Mouse (Mus musculus): ENCODE data around the gene Defa32. TPM values are rescaled to one million over a fixed set of nuclear protein-coding genes. Genes with fewer than 3 reads are reported as not detected.
"Not testable (repeated sequence)": the region's sequence is repeated elsewhere in the genome, so short reads cannot be mapped to it uniquely, and the experiment has no call there.

The Defa32 gene
- polyA plus RNA-seq (2016; fragmentation: Nextera tagmentation; extraction: Ambion mirVana): not detected in 2 replicates

DNA sequence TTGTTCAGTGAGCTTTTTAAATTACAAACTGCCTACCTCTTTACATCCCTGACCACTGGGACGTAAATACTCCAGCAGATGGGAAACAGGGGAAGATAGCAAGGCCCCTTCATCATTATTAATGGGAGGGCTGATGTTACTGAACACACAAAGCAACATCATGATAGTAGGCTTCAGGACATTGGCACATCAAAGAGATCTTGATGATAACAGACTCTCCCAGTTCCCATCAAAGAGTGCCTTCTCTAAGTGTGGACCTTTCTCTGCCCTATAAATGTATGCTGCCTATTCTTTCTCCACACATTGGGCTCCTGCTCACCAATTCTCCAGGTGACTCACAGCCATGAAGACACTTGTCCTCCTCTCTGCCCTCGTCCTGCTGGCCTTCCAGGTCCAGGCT, at the start of gene Defa32:
Gene Defa32, plus strand, starts transcription at position 301 of the 400 bp plus-strand sequence.
- H3K27ac ChIP-seq; H3K4me1 ChIP-seq (replicated peaks); H3K36me3 ChIP-seq; H3K9me3 ChIP-seq; H3K4me3 ChIP-seq; DNase-seq (ENCODE audit: low spot score); H3K27me3 ChIP-seq (ENCODE audit: insufficient read depth, poor library complexity, severe bottlenecking): not testable (repeated sequence)
- no CpG with 5 or more reads among the region's 2 CpGs for WGBS

DNA sequence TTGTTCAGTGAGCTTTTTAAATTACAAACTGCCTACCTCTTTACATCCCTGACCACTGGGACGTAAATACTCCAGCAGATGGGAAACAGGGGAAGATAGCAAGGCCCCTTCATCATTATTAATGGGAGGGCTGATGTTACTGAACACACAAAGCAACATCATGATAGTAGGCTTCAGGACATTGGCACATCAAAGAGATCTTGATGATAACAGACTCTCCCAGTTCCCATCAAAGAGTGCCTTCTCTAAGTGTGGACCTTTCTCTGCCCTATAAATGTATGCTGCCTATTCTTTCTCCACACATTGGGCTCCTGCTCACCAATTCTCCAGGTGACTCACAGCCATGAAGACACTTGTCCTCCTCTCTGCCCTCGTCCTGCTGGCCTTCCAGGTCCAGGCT, 19.9 kb upstream of the Defa32 start, which contains the start of gene Defa20:
Gene Defa20, plus strand, starts transcription at position 301 of the 400 bp plus-strand sequence.
- WGBS: no CpG with 5 or more reads among the region's 2 CpGs
- H3K4me3 ChIP-seq: not testable (repeated sequence)

DNA sequence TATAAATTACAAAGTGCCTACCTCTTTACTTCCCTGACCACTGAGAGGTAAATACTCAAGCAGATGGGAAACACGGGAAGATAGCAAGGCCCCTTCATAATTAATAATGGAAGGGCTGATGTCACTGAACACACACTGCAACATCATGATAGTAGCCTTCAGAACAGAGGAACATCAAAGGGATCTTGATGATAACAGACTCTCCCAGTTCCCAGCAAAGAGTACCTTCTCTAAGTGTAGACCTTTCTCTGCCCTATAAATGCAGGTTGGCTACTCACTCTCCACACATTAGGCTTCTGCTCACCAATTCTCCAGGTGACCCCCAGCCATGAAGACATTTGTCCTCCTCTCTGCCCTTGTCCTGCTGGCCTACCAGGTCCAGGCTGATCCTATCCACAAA, 36.3 kb downstream of the Defa32 start, which contains the start of gene Defa37:
Gene Defa37, plus strand, starts transcription at position 301 of the 400 bp plus-strand sequence.
- not testable (repeated sequence) for H3K4me3 ChIP-seq; H3K9me3 ChIP-seq; H3K36me3 ChIP-seq; H3K4me1 ChIP-seq (replicated peaks); H3K27ac ChIP-seq; DNase-seq (ENCODE audit: low spot score); H3K27me3 ChIP-seq (ENCODE audit: insufficient read depth, poor library complexity, severe bottlenecking)
- no CpG with 5 or more reads among the region's 1 CpGs for WGBS

More for the DNA sequence above, 19.9 kb upstream of the Defa32 start, which contains the start of gene Defa20:
- not testable (repeated sequence) for H3K9me3 ChIP-seq; H3K27ac ChIP-seq; H3K4me1 ChIP-seq (replicated peaks); H3K36me3 ChIP-seq; DNase-seq (ENCODE audit: low spot score); H3K27me3 ChIP-seq (ENCODE audit: insufficient read depth, poor library complexity, severe bottlenecking)

Other genes with a start within 250 kb of the Defa32 start
- not detected in 2 replicates for gene Defa27, start 213.5 kb upstream of the Defa32 start, polyA plus RNA-seq (2016; fragmentation: Nextera tagmentation; extraction: Ambion mirVana)
- gene Defa29, start 202.0 kb upstream of the Defa32 start, polyA plus RNA-seq (2016; fragmentation: Nextera tagmentation; extraction: Ambion mirVana): not detected in 2 replicates
- gene Defa2, start 150.5 kb upstream of the Defa32 start, polyA plus RNA-seq (2016; fragmentation: Nextera tagmentation; extraction: Ambion mirVana): not detected in 2 replicates
- gene Defa33, start 137.2 kb upstream of the Defa32 start, polyA plus RNA-seq (2016; fragmentation: Nextera tagmentation; extraction: Ambion mirVana): not detected in 2 replicates
- not detected in 2 replicates for gene Defa36, start 101.6 kb upstream of the Defa32 start, polyA plus RNA-seq (2016; fragmentation: Nextera tagmentation; extraction: Ambion mirVana)
- gene Gm7849, start 72.5 kb upstream of the Defa32 start, polyA plus RNA-seq (2016; fragmentation: Nextera tagmentation; extraction: Ambion mirVana): not detected in 2 replicates
- not detected in 2 replicates for gene Defa20, start 19.8 kb upstream of the Defa32 start, polyA plus RNA-seq (2016; fragmentation: Nextera tagmentation; extraction: Ambion mirVana)
- gene Defa37, start 36.4 kb downstream of the Defa32 start, polyA plus RNA-seq (2016; fragmentation: Nextera tagmentation; extraction: Ambion mirVana): not detected in 2 replicates
- gene Defa28, start 54.0 kb downstream of the Defa32 start, polyA plus RNA-seq (2016; fragmentation: Nextera tagmentation; extraction: Ambion mirVana): not detected in 2 replicates
- not detected in 2 replicates for gene Gm7861, start 65.5 kb downstream of the Defa32 start, polyA plus RNA-seq (2016; fragmentation: Nextera tagmentation; extraction: Ambion mirVana)
- not detected in 2 replicates for gene Defa26, start 89.2 kb downstream of the Defa32 start, polyA plus RNA-seq (2016; fragmentation: Nextera tagmentation; extraction: Ambion mirVana)
- gene Defa17, start 126.7 kb downstream of the Defa32 start, polyA plus RNA-seq (2016; fragmentation: Nextera tagmentation; extraction: Ambion mirVana): not detected in 2 replicates
- gene Defa34, start 136.8 kb downstream of the Defa32 start, polyA plus RNA-seq (2016; fragmentation: Nextera tagmentation; extraction: Ambion mirVana): not detected in 2 replicates
- gene AY761184, start 174.6 kb downstream of the Defa32 start, polyA plus RNA-seq (2016; fragmentation: Nextera tagmentation; extraction: Ambion mirVana): not detected in 2 replicates
- gene Defa24, start 205.5 kb downstream of the Defa32 start, polyA plus RNA-seq (2016; fragmentation: Nextera tagmentation; extraction: Ambion mirVana): not detected in 2 replicates